ENCODE assay signal across 9 mouse cellular contexts in the genomic region with DNA sequence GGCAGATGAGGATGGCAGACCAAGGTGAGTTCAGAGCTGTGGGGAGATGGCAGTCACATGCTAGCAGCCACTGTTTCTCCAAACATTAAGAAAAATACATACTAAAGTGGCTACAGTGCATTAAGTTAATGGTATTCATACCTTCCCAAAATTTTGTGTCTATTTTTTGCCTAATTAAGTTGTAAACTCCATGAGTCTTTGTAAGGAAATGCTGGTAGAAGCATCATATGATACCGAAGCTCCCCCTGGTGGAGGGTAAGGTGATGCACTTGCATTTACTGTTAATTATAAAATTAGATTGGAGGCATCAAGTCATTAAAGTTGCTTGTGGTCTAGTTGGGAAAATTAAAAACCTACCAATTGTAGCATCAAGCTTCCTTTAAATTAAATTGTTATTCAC. TPM values are rescaled to one million over a fixed set of nuclear protein-coding genes. Genes with fewer than 3 reads are reported as not detected.
DNase-seq lines count a peak whose midpoint lies in the region; ATAC-seq lines count a peak whose summit lies in the region.
"Had no signal": no experiment of that assay in that cellular context is flagged by ENCODE, and none has a peak within 500 bp of the region (broad histone marks: within the 10 kb centered on the region; RNA-seq: fewer than 3 reads in every experiment).

No protein-coding gene starts in this region.

- H3K4me2 ChIP-seq in hindbrain, embryonic 11.5 days (replicated peaks; ENCODE audit: low read depth, low read length) = no peak overlapping the region
- H3K4me2 ChIP-seq in hindbrain, embryonic 16.5 days (ENCODE audit: low read length) = no peak overlapping the region
- H3K4me2 ChIP-seq: embryonic facial prominence, embryonic 13.5 days had no signal

- H3K9me3 ChIP-seq in hindbrain, embryonic 11.5 days (ENCODE audit: control insufficient read depth, low read length) = no peaks in the 10 kb centered on the region
- H3K9me3 ChIP-seq in hindbrain, embryonic 16.5 days (ENCODE audit: control insufficient read depth, low read length) = no peaks in the 10 kb centered on the region
- H3K9me3 ChIP-seq: embryonic facial prominence, embryonic 13.5 days had no signal

- H3K36me3 ChIP-seq in hindbrain, embryonic 11.5 days (ENCODE audit: control insufficient read depth, insufficient read depth, low read length) = no peaks in the 10 kb centered on the region
- H3K36me3 ChIP-seq in hindbrain, embryonic 16.5 days (ENCODE audit: control insufficient read depth, insufficient read depth, low read length) = peaks cover 7% of the 10 kb centered on the region

- no peak overlapping the region for H3K27ac ChIP-seq in hindbrain, embryonic 11.5 days (ENCODE audit: low read depth, low read length)
- H3K27ac ChIP-seq in hindbrain, embryonic 16.5 days (ENCODE audit: low read depth, low read length) = no peak overlapping the region
- H3K27ac ChIP-seq: embryonic facial prominence, embryonic 13.5 days had no signal

- ATAC-seq in hindbrain, embryonic 11.5 days (ENCODE audit: low FRiP score) = no peak
- no peak for ATAC-seq in hindbrain, embryonic 16.5 days

- no peak overlapping the region for H3K9ac ChIP-seq in hindbrain, embryonic 11.5 days (ENCODE audit: low read depth, low read length)
- H3K9ac ChIP-seq in hindbrain, embryonic 16.5 days (ENCODE audit: low read depth, low read length) = no peak overlapping the region
- H3K9ac ChIP-seq: embryonic facial prominence, embryonic 13.5 days had no signal

- H3K4me1 ChIP-seq in hindbrain, embryonic 11.5 days (replicated peaks; ENCODE audit: control insufficient read depth, insufficient read depth, low read length) = no peaks in the 10 kb centered on the region
- H3K4me1 ChIP-seq in hindbrain, embryonic 16.5 days (ENCODE audit: control insufficient read depth, insufficient read depth, low read depth, low read length) = no peaks in the 10 kb centered on the region
- H3K4me1 ChIP-seq: embryonic facial prominence, embryonic 13.5 days had no signal

- no peak overlapping the region for H3K4me3 ChIP-seq in hindbrain, embryonic 11.5 days (ENCODE audit: low read depth, low read length)
- H3K4me3 ChIP-seq in hindbrain, embryonic 16.5 days (ENCODE audit: low read length) = no peak overlapping the region
- H3K4me3 ChIP-seq: embryonic facial prominence, embryonic 13.5 days had no signal

- DNase-seq in hindbrain, embryonic 11.5 days (ENCODE audit: low spot score) = peak; percentile 72
- DNase-seq in urinary bladder, postnatal 25 days (ENCODE audit: low spot score) = peak; percentile 59
- no peak for DNase-seq in urinary bladder, adult 18-20 months (ENCODE audit: low spot score in 2 of 2)
- DNase-seq in cerebellum, adult 9-10 months = peak; percentile 86
- DNase-seq in kidney, postnatal 25 days = peak; percentile 49 to 86
- peak; percentile 59 to 77 for DNase-seq in right cerebral cortex, postnatal 10 days (ENCODE audit: low spot score in 2 of 2)
- no peak for DNase-seq in frontal cortex, postnatal 10 days (ENCODE audit: low spot score in 2 of 2)

- H3K27me3 ChIP-seq in hindbrain, embryonic 11.5 days (ENCODE audit: control insufficient read depth, insufficient read depth, low read length) = no peaks in the 10 kb centered on the region
- no peaks in the 10 kb centered on the region for H3K27me3 ChIP-seq in hindbrain, embryonic 16.5 days (replicated peaks; ENCODE audit: control insufficient read depth, insufficient read depth, low read length)
- H3K27me3 ChIP-seq: embryonic facial prominence, embryonic 13.5 days had no signal

- 2% methylated on average over 1 of the region's 1 CpGs for WGBS in hindbrain, embryonic 11.5 days
- 5% methylated on average over 1 of the region's 1 CpGs for WGBS in hindbrain, embryonic 16.5 days

RNA-seq across cellular contexts. Expression of gene Inka2, which starts 21.6 kb away (rescaled TPM):
- 1.2 and 1.3 TPM in 2 replicates for polyA plus RNA-seq in hindbrain, embryonic 11.5 days (2014; fragmentation: Nextera tagmentation; extraction: Ambion mirVana)
- 13.7 and 13.9 TPM in 2 replicates for polyA plus RNA-seq in hindbrain, embryonic 16.5 days (2015; fragmentation: Nextera tagmentation; extraction: Ambion mirVana)

RNA-seq across cellular contexts. Expression of gene Ddx20, which starts 38.7 kb away (rescaled TPM):
- polyA plus RNA-seq in hindbrain, embryonic 11.5 days (2014; fragmentation: Nextera tagmentation; extraction: Ambion mirVana) = 40.7 and 45.6 TPM in 2 replicates
- 19.4 and 21.9 TPM in 2 replicates for polyA plus RNA-seq in hindbrain, embryonic 16.5 days (2015; fragmentation: Nextera tagmentation; extraction: Ambion mirVana)

Comparison
In these comparisons a context has a peak if more than half of its experiments do, and no peak if none do; other contexts are left out.
1. DNase-seq: peak in hindbrain, embryonic 11.5 days (single experiment), urinary bladder, postnatal 25 days (single experiment), cerebellum, adult 9-10 months (single experiment), kidney, postnatal 25 days (2 of 2) and right cerebral cortex, postnatal 10 days (2 of 2); none in urinary bladder, adult 18-20 months (0 of 2) and frontal cortex, postnatal 10 days (0 of 2).